Mouse (Mus musculus) spleen, postnatal 36 days (tissue): ENCODE results near the gene Il5.

Experiments used
- DNase-seq, 2 experiments: peaks; one replicate each; pipeline ENCODE4 v3.0.0; 2022; ENCODE audit warnings: low spot score in 2 of 2, mixed read lengths in 1 of 2

The Il5 gene

DNA sequence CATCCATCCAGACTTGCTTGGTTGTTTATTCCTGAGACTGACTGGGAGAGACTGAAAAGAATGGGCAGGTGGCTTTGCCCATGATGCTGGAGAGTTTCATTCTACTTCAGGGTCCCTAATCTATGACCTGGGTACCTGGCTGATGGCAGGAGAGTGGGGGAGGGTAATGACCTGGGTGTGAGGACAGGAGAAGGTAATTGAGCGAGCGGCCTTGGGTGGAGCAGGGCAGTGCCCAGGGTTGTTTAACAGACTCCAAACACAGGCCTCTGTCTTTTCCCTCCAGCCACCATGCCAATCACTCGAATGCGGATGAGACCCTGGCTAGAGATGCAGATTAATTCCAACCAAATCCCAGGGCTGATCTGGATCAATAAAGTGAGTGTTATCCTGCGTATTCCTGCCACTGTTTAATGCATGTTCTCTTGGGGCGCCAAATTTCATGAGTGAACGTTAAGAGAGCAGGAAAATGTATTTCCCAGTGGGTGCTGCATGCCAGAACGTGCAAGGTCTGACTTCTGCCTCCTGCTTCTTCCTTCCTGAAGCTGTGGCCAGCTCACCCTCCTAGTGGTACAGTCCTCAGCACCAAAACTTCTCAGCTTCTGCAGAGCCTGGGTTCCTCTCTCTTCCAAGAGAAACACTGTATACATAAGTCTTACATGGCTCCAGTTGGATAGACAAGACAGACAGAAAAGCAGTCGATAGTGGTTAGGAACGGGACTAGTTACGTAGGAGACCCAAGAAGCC lies 50.6 kb downstream of the Il5 start:
- no peak for DNase-seq

DNA sequence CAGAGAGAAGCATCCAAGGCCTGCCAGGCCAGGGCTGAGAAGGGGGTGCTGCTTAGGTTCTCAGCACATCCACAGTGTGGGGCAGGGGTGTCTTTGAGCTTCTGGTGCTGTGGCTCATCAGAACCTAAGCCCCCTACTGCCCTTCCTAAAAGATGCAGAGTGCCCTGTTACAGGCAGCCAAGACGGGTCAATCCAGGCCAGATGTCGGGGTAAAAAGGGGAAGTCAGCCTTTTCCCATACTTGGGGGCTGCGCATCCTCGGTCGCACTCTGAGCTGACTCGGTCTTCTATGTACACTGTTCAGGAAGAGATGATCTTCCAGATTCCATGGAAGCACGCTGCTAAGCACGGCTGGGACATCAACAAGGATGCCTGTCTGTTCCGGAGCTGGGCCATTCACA lies 51.9 kb downstream of the Il5 start:
- no peak for DNase-seq

DNA sequence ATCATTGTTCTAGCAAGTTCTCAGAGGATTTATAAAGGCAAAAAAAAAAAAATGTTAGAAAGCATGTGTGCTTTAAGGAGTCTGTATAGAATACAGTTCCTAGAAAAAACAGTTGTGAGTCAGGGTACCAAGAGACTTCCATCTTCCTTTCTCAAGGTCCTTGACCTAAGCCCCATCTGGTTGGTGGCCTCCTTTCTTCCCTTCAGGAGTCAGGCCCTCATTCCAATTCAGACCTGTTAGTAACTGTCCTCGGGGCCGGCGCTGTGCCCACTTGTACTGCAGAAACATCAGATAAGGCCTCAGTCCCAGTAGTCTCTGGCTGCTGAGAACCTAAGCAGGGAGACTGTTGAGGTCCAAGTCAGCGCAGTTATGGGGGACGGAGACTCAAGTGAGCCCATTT lies 52.5 kb downstream of the Il5 start, which contains the start of gene Gm17334:
TSS of gene Gm17334 (minus strand) at position 101 of the 400 bp plus-strand sequence.
- no peak for DNase-seq

DNA sequence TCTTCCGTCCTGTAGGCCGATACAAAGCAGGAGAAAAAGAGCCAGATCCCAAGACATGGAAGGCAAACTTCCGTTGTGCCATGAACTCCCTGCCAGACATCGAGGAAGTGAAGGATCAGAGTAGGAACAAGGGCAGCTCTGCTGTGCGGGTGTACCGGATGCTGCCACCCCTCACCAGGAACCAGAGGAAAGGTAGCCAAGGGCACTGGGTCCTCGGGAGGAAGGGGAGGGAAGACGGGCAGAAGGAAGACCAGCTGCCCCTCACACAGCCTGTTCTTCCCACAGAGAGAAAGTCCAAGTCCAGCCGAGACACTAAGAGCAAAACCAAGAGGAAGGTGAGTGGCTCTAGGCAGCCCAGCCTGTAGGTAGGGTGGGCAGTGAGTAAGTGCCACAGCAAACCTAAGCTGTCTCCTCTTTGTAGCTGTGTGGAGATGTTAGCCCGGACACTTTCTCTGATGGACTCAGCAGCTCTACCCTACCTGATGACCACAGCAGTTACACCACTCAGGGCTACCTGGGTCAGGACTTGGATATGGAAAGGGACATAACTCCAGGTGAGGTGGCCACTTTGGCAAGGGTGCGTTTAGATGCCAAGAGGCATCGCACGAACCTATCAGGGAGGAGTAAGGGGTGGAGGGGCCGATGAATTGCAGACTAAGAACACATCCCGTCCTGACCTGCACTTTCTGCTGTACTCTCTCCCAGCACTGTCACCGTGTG lies 53.2 kb downstream of the Il5 start:
- no peak for DNase-seq
